Mouse (Mus musculus) liver, adult 2 months (tissue): ENCODE data around the gene Commd4. TPM values are rescaled to one million over a fixed set of nuclear protein-coding genes. Genes with fewer than 3 reads are reported as not detected.

ENCODE experiments used
- DNase-seq: peaks from one replicate; pipeline ENCODE4 v3.0.0-alpha.2; 2011; ENCODE audit warnings: low read depth, low spot score; ENCODE audit errors: extremely low read depth
- H3K27ac ChIP-seq: fragments of 200-500 bp; replicated peaks from 2 replicates; pipeline ENCODE4 v1.5.1; 2012; ENCODE audit warnings: low read depth, mild to moderate bottlenecking, control low read depth, inconsistent platforms, low read length; ENCODE audit not compliant: insufficient read depth
- H3K27me3 ChIP-seq: fragments of 200-500 bp; 2 replicates; pipeline ENCODE4 v1.6.1; 2012; ENCODE audit warnings: mild to moderate bottlenecking, moderate library complexity, low read length, inconsistent platforms; ENCODE audit not compliant: control insufficient read depth, insufficient read depth
- H3K36me3 ChIP-seq: fragments of 200-500 bp; 2 replicates; pipeline ENCODE4 v1.6.1; 2012; ENCODE audit warnings: low read length, inconsistent platforms; ENCODE audit not compliant: control insufficient read depth, insufficient read depth
- H3K4me1 ChIP-seq: fragments of 200-500 bp; 2 replicates; pipeline ENCODE4 v1.6.1; 2011; ENCODE audit warnings: low read length; ENCODE audit not compliant: control insufficient read depth, insufficient read depth
- H3K4me3 ChIP-seq: fragments of 200-500 bp; 2 replicates; pipeline ENCODE4 v1.5.1; 2011; ENCODE audit warnings: low read depth, mild to moderate bottlenecking, control low read depth, low read length, moderate library complexity; ENCODE audit not compliant: insufficient read depth
- H3K79me2 ChIP-seq: fragments of 200-500 bp; 2 replicates; pipeline ENCODE4 v1.6.1; 2012; ENCODE audit warnings: inconsistent platforms, mild to moderate bottlenecking, low read length, moderate library complexity; ENCODE audit not compliant: control insufficient read depth, insufficient read depth
- H3K9ac ChIP-seq: fragments of 200-500 bp; 2 replicates; pipeline ENCODE4 v1.6.1; 2012; ENCODE audit warnings: low read depth, mild to moderate bottlenecking, control low read depth, inconsistent platforms, low read length
- CTCF ChIP-seq: fragments of 200-500 bp; IDR thresholded peaks from 2 replicates; pipeline ENCODE4 v1.5.1; 2011; ENCODE audit warnings: low read depth, low read length, control low read depth
- POLR2A ChIP-seq: fragments of 200-500 bp; IDR thresholded peaks from 2 replicates; pipeline ENCODE4 v1.6.1; 2011; ENCODE audit warnings: low read length, control low read depth; ENCODE audit not compliant: insufficient read depth; ENCODE audit errors: extremely low read depth
- WGBS: fragments of 180-500 bp; shearing (Covaris S2); methylation state at CpG from one replicate; pipeline ENCODE4 v1.1.7; 2018; 5-methylcytosine and 5-hydroxymethylcytosine counted together
- polyA plus RNA-seq: library from polyadenylated mRNA; depleted of rRNA; stranded (reverse); fragments of >200 nt; gene quantifications from 2 replicates; pipeline ENCODE4 v1.2.3, GENCODE M21; 2012
- total RNA-seq: library from RNA; depleted of rRNA; stranded (reverse); fragments of >200 nt; gene quantifications from 2 replicates; pipeline ENCODE4 v1.2.3, GENCODE M21; 2014

The Commd4 gene
- total and polyA plus RNA-seq, 2 experiments = 23.6 to 86.9 TPM

DNA sequence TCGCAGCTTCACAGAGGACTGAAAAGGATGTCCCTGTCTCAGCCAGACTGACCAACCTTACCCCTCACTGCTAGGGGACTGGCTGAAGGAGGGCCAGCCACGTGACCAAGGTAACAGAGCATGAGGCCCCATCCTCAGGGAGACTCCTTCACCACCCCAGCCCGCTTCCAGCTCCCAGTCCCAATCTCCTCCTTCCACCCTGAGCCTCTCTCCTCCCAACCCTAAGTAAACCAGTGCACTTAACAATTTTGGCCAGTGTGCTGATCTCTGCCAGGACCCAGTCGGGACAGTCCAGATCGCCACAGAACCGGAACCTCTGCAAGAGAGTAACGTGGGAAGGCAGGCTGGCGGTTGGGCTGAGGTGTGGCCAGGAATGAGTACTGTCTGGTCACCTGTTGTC is 1.3 kb downstream of the Commd4 start:
- Histone ChIP-seq H3K27ac (no peak overlapping the region), H3K27me3 (no peaks in the 10 kb centered on the region), H3K9ac (no peak overlapping the region), H3K4me1 (no peaks in the 10 kb centered on the region; the same call in 1 of the 2 replicates), H3K79me2 (no peaks in the 10 kb centered on the region), H3K36me3 (no peaks in the 10 kb centered on the region), H3K4me3 (no peak overlapping the region)
- 87% methylated on average over 8 of the region's 8 CpGs for whole genome bisulfite sequencing
- DNase-seq = no peak
- TF ChIP-seq POLR2A (no peak), CTCF (no peak)

DNA sequence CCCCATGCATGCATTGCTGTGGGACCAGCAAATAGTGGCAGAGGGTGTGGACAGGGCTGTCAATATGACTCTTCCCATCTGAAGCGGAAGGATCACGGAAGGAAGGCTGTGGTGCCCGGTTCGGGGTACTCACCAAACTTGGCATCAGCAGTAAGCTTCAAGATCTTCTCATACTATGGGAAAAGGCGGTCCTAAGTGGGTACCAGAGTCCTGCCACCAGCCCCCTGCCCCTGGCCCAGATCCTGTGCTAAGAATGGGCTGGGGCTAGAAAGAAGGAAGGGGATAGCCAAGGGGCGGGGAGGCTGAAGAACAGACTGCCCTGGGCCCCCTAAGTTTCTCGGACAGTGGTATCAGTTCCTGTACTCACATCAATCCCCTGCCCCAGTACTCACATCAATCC is 1.7 kb downstream of the Commd4 start:
- no peak for DNase-seq
- Histone ChIP-seq H3K4me1 (no peaks in the 10 kb centered on the region; the same call in 1 of the 2 replicates), H3K4me3 (no peak overlapping the region), H3K36me3 (no peaks in the 10 kb centered on the region), H3K27ac (no peak overlapping the region), H3K79me2 (no peaks in the 10 kb centered on the region), H3K27me3 (no peaks in the 10 kb centered on the region), H3K9ac (no peak overlapping the region)
- 95% methylated on average over 7 of the region's 7 CpGs for WGBS
- TF ChIP-seq CTCF (no peak), POLR2A (no peak)

DNA sequence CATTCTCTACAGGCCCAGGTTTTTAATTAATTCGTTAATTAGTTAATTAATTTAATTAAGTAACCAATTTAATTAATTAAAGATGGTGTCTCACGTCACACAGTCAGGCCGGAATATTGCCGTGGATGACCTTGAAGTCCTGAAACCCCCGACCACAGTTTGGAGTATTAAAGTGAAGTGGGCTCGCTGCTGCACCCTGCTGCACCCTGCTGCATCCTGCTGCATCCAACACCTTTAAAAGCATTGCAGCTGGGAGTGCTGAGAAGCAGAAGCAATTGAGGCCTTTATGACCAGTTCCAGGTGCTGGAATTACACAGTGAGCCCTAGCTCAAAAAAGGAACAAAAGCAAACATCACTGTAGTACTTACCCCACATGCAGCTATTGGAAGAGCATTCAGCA is 5.8 kb downstream of the Commd4 start:
- Histone ChIP-seq H3K27ac (no peak overlapping the region), H3K36me3 (no peaks in the 10 kb centered on the region), H3K9ac (no peak overlapping the region), H3K27me3 (no peaks in the 10 kb centered on the region), H3K79me2 (no peaks in the 10 kb centered on the region), H3K4me1 (peaks cover 5% of the 10 kb centered on the region; the same call in 1 of the 2 replicates), H3K4me3 (no peak overlapping the region)
- WGBS = 73% methylated on average over 6 of the region's 6 CpGs
- TF ChIP-seq CTCF (no peak), POLR2A (no peak)
- DNase-seq = no peak

DNA sequence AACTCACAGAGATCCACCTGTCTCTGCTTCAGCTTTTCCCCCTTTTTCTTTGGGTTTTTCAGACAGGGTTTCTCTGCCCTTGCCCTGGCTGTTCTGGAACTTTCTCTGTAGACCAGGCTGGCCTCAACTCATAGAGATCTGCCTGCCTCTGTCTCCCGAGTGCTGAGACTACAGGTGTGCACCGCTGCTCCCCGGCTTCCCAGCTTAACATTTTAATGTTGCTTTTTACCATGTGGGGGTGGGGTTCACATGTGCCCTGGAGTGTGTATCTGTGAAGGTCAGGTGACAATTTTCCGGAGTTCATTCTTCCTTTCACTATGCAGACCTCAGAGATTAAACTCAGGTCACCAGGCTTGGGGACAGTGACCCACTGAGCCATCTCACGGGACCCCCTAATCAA is 7.9 kb downstream of the Commd4 start:
- TF ChIP-seq POLR2A (no peak), CTCF (no peak)
- no peak overlapping the region for H3K9ac ChIP-seq
- H3K27me3 ChIP-seq = no peaks in the 10 kb centered on the region
- H3K4me1 ChIP-seq = peaks cover 7% of the 10 kb centered on the region; the same call in 1 of the 2 replicates
- no peak for DNase-seq
- no peak overlapping the region for H3K4me3 ChIP-seq
- no peak overlapping the region for H3K27ac ChIP-seq
- H3K36me3 ChIP-seq = no peaks in the 10 kb centered on the region
- 77% methylated on average over 5 of the region's 5 CpGs for WGBS
- H3K79me2 ChIP-seq = no peaks in the 10 kb centered on the region

DNA sequence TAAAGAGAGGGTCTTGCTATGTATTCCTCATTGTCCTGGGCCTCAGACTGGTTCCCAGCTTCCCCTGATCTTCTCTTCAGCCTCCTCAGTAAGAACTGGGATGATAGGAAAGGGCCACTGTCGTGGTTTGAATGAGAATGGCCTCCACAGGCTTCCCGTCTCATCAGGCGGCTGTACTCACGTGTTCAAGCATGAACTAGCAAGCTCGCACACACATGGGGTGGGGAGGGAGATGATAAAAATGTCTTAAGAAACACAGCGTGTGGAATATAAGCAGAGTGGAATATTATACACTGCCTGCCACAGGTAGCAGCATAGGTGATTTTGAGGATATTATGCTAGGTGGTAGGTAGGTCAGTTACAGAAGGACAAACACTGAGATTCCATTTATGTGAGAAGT is 9.1 kb downstream of the Commd4 start:
- Histone ChIP-seq H3K27me3 (no peaks in the 10 kb centered on the region), H3K79me2 (no peaks in the 10 kb centered on the region), H3K27ac (peak overlapping the region; percentile 84; the same call in 1 of the 2 replicates), H3K4me3 (peak overlapping the region; percentile 58; the same call in 1 of the 2 replicates), H3K9ac (no peak overlapping the region), H3K4me1 (peaks cover 7% of the 10 kb centered on the region; the same call in 1 of the 2 replicates), H3K36me3 (no peaks in the 10 kb centered on the region)
- TF ChIP-seq CTCF = no peak
- no peak for TF ChIP-seq POLR2A
- DNase-seq = peak; percentile 16
- 82% methylated on average over 6 of the region's 6 CpGs for WGBS

DNA sequence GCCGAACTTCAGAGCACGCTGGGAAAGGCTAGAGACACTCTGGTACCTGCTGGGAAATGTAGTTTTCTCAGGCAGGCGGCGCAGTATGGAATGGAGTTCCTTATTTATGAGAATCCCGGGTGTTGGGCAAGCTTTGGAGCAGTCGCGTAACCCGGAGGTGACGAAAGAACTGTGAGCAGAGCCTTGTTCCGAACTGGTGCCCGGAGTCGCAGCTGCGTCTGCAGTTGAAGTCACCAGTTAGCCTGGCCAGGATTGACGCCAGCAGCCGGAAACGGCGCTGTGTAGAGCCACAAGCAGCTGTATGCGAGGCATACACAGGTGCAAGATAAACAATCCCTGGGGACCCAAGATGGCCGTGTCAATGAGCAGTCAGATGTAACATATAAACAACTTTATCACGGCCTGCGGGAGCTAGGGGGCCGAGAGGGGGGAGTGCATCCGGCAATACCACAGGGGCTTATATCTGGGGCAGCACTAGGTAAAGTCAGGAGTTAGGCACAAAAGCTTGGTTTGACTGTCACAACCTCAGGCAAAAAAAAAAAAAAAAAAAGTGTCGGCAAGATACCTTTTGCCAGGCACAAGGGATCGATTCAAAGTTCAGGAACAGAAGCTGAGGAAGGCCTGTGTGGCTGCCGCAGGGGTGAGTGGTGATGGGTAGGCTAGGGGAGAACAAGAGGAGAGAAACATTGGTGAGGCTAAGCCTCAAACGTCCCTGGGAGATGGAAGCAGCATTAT is 9.8 kb downstream of the Commd4 start, which contains the start of gene Neil1:
Gene Neil1, minus strand, starts transcription at position 162 of the 735 bp plus-strand sequence.
- 1% methylated on average over 27 of the region's 27 CpGs for WGBS
- Histone ChIP-seq H3K4me3 (peak within 1 kb of the TSS; percentile 58), H3K4me1 (peaks cover 7% of the 10 kb centered on the region; the same call in 1 of the 2 replicates), H3K79me2 (no peaks in the 10 kb centered on the region), H3K36me3 (no peaks in the 10 kb centered on the region), H3K27ac (peak within 1 kb of the TSS; percentile 84), H3K9ac (peak within 1 kb of the TSS; percentile 75), H3K27me3 (no peaks in the 10 kb centered on the region)
- peak; percentile 95 for DNase-seq
- TF ChIP-seq CTCF (no peak), POLR2A (peak; percentile 77)
